Mouse (Mus musculus): Measurements from ENCODE around the gene Aga.
"Not testable (repeated sequence)": the region's sequence is repeated elsewhere in the genome, so short reads cannot be mapped to it uniquely, and the experiment has no call there.

- not testable (repeated sequence) for TF ChIP-seq CTCF, POLR2A (IDR thresholded peaks at IDR 0.05; ENCODE audit: insufficient read depth, low read depth, low read length)
Measured at GRCm38 (mm10) chr8:53538049-53538448, 26.5 kb downstream of the Aga start.

Data from olfactory bulb, adult 2 months (tissue).